Mouse (Mus musculus): ENCODE data around the gene Spint3. TPM values are rescaled to one million over a fixed set of nuclear protein-coding genes. Genes with fewer than 3 reads are reported as not detected.

Gene Spint3
- polyA plus RNA-seq, 1 experiment from 2014 or later: not detected

- H3K4me2 ChIP-seq (ENCODE audit: low read length): no peak overlapping the region
- H3K9me3 ChIP-seq (ENCODE audit: control insufficient read depth, low read length): no peaks in the 10 kb centered on the region
- 69% methylated on average over 5 of the region's 5 CpGs for WGBS
- H3K9ac ChIP-seq (replicated peaks; ENCODE audit: low read depth, low read length): no peak overlapping the region
- no peak overlapping the region for H3K27ac ChIP-seq (ENCODE audit: low read length)
- ATAC-seq: no peak
- no peaks in the 10 kb centered on the region for H3K36me3 ChIP-seq (ENCODE audit: control insufficient read depth, insufficient read depth)
- no peaks in the 10 kb centered on the region for H3K4me1 ChIP-seq (replicated peaks; ENCODE audit: control insufficient read depth, insufficient read depth, low read length)
- H3K27me3 ChIP-seq (replicated peaks; ENCODE audit: control insufficient read depth, insufficient read depth, low read length): no peaks in the 10 kb centered on the region
- H3K4me3 ChIP-seq (replicated peaks; ENCODE audit: low read length): no peak overlapping the region
Observed at GRCm38 (mm10) chr2:164542132-164542531, 31.1 kb downstream of the Spint3 start.

GRCm38 (mm10) chr2:164540652-164541427 is 32.4 kb downstream of the Spint3 start:
- H3K4me2 ChIP-seq (ENCODE audit: low read length): no peak overlapping the region
- no peak for ATAC-seq
- no peaks in the 10 kb centered on the region for H3K4me1 ChIP-seq (replicated peaks; ENCODE audit: control insufficient read depth, insufficient read depth, low read length)
- no peak overlapping the region for H3K27ac ChIP-seq (ENCODE audit: low read length)
- H3K27me3 ChIP-seq (replicated peaks; ENCODE audit: control insufficient read depth, insufficient read depth, low read length): no peaks in the 10 kb centered on the region
- WGBS: 36% methylated on average over 8 of the region's 8 CpGs
- no peaks in the 10 kb centered on the region for H3K9me3 ChIP-seq (ENCODE audit: control insufficient read depth, low read length)
- H3K4me3 ChIP-seq (replicated peaks; ENCODE audit: low read length): no peak overlapping the region
- no peaks in the 10 kb centered on the region for H3K36me3 ChIP-seq (ENCODE audit: control insufficient read depth, insufficient read depth)
- no peak overlapping the region for H3K9ac ChIP-seq (replicated peaks; ENCODE audit: low read depth, low read length)

- Histone ChIP-seq H3K9ac (replicated peaks; ENCODE audit: low read depth, low read length) (no peak overlapping the region), H3K27ac (ENCODE audit: low read length) (no peak overlapping the region), H3K9me3 (ENCODE audit: control insufficient read depth, low read length) (no peaks in the 10 kb centered on the region), H3K4me3 (replicated peaks; ENCODE audit: low read length) (no peak overlapping the region), H3K27me3 (replicated peaks; ENCODE audit: control insufficient read depth, insufficient read depth, low read length) (no peaks in the 10 kb centered on the region), H3K36me3 (ENCODE audit: control insufficient read depth, insufficient read depth) (no peaks in the 10 kb centered on the region), H3K4me2 (ENCODE audit: low read length) (no peak overlapping the region), H3K4me1 (replicated peaks; ENCODE audit: control insufficient read depth, insufficient read depth, low read length) (no peaks in the 10 kb centered on the region)
- ATAC-seq: no peak
- 85% methylated on average over 4 of the region's 4 CpGs for WGBS
Observed at GRCm38 (mm10) chr2:164537003-164537402, 36.3 kb downstream of the Spint3 start.

- no peak for ATAC-seq
- Histone ChIP-seq H3K4me3 (replicated peaks; ENCODE audit: low read length) (no peak overlapping the region), H3K9me3 (ENCODE audit: control insufficient read depth, low read length) (no peaks in the 10 kb centered on the region), H3K4me1 (replicated peaks; ENCODE audit: control insufficient read depth, insufficient read depth, low read length) (no peaks in the 10 kb centered on the region), H3K4me2 (ENCODE audit: low read length) (no peak overlapping the region), H3K9ac (replicated peaks; ENCODE audit: low read depth, low read length) (no peak overlapping the region), H3K27ac (ENCODE audit: low read length) (no peak overlapping the region), H3K27me3 (replicated peaks; ENCODE audit: control insufficient read depth, insufficient read depth, low read length) (no peaks in the 10 kb centered on the region), H3K36me3 (ENCODE audit: control insufficient read depth, insufficient read depth) (no peaks in the 10 kb centered on the region)
- 73% methylated on average over 10 of the region's 10 CpGs for WGBS
Observed at GRCm38 (mm10) chr2:164534315-164534714, 38.9 kb downstream of the Spint3 start.

GRCm38 (mm10) chr2:164531169-164531568 is 42.1 kb downstream of the Spint3 start:
- Histone ChIP-seq H3K27ac (ENCODE audit: low read length) (no peak overlapping the region), H3K9me3 (ENCODE audit: control insufficient read depth, low read length) (no peaks in the 10 kb centered on the region), H3K36me3 (ENCODE audit: control insufficient read depth, insufficient read depth) (no peaks in the 10 kb centered on the region), H3K9ac (replicated peaks; ENCODE audit: low read depth, low read length) (no peak overlapping the region), H3K27me3 (replicated peaks; ENCODE audit: control insufficient read depth, insufficient read depth, low read length) (no peaks in the 10 kb centered on the region), H3K4me1 (replicated peaks; ENCODE audit: control insufficient read depth, insufficient read depth, low read length) (no peaks in the 10 kb centered on the region), H3K4me3 (replicated peaks; ENCODE audit: low read length) (no peak overlapping the region), H3K4me2 (ENCODE audit: low read length) (no peak overlapping the region)
- no peak for ATAC-seq
- 5% methylated on average over 3 of the region's 3 CpGs for WGBS

- no peaks in the 10 kb centered on the region for H3K36me3 ChIP-seq (ENCODE audit: control insufficient read depth, insufficient read depth)
- no peaks in the 10 kb centered on the region for H3K9me3 ChIP-seq (ENCODE audit: control insufficient read depth, low read length)
- ATAC-seq: no peak
- no peak overlapping the region for H3K4me2 ChIP-seq (ENCODE audit: low read length)
- H3K4me1 ChIP-seq (replicated peaks; ENCODE audit: control insufficient read depth, insufficient read depth, low read length): no peaks in the 10 kb centered on the region
- 70% methylated on average over 5 of the region's 5 CpGs for WGBS
- no peak overlapping the region for H3K9ac ChIP-seq (replicated peaks; ENCODE audit: low read depth, low read length)
- H3K27me3 ChIP-seq (replicated peaks; ENCODE audit: control insufficient read depth, insufficient read depth, low read length): no peaks in the 10 kb centered on the region
- H3K27ac ChIP-seq (ENCODE audit: low read length): no peak overlapping the region
- no peak overlapping the region for H3K4me3 ChIP-seq (replicated peaks; ENCODE audit: low read length)
Observed at GRCm38 (mm10) chr2:164528557-164528956, 44.7 kb downstream of the Spint3 start.

- Histone ChIP-seq H3K4me3 (replicated peaks; ENCODE audit: low read length) (no peak overlapping the region), H3K4me1 (replicated peaks; ENCODE audit: control insufficient read depth, insufficient read depth, low read length) (no peaks in the 10 kb centered on the region; the same call in 1 of the 2 replicates), H3K4me2 (ENCODE audit: low read length) (no peak overlapping the region), H3K27me3 (replicated peaks; ENCODE audit: control insufficient read depth, insufficient read depth, low read length) (no peaks in the 10 kb centered on the region), H3K9me3 (ENCODE audit: control insufficient read depth, low read length) (no peaks in the 10 kb centered on the region), H3K27ac (ENCODE audit: low read length) (no peak overlapping the region), H3K36me3 (ENCODE audit: control insufficient read depth, insufficient read depth) (no peaks in the 10 kb centered on the region), H3K9ac (replicated peaks; ENCODE audit: low read depth, low read length) (no peak overlapping the region)
- WGBS: 76% methylated on average over 10 of the region's 10 CpGs
- no peak for ATAC-seq
Observed at GRCm38 (mm10) chr2:164523301-164523773, 49.9 kb downstream of the Spint3 start.

GRCm38 (mm10) chr2:164522280-164522679 is 51.0 kb downstream of the Spint3 start:
- ATAC-seq: no peak
- WGBS: 23% methylated on average over 8 of the region's 8 CpGs
- H3K9ac ChIP-seq (replicated peaks; ENCODE audit: low read depth, low read length): no peak overlapping the region
- no peaks in the 10 kb centered on the region for H3K36me3 ChIP-seq (ENCODE audit: control insufficient read depth, insufficient read depth)
- H3K9me3 ChIP-seq (ENCODE audit: control insufficient read depth, low read length): no peaks in the 10 kb centered on the region
- no peak overlapping the region for H3K4me2 ChIP-seq (ENCODE audit: low read length)
- no peaks in the 10 kb centered on the region for H3K27me3 ChIP-seq (replicated peaks; ENCODE audit: control insufficient read depth, insufficient read depth, low read length)
- no peak overlapping the region for H3K27ac ChIP-seq (ENCODE audit: low read length)
- H3K4me3 ChIP-seq (replicated peaks; ENCODE audit: low read length): no peak overlapping the region
- H3K4me1 ChIP-seq (replicated peaks; ENCODE audit: control insufficient read depth, insufficient read depth, low read length): no peaks in the 10 kb centered on the region; the same call in 1 of the 2 replicates

GRCm38 (mm10) chr2:164521841-164522240 is 51.4 kb downstream of the Spint3 start:
- Histone ChIP-seq H3K27me3 (replicated peaks; ENCODE audit: control insufficient read depth, insufficient read depth, low read length) (no peaks in the 10 kb centered on the region), H3K4me1 (replicated peaks; ENCODE audit: control insufficient read depth, insufficient read depth, low read length) (no peaks in the 10 kb centered on the region; the same call in 1 of the 2 replicates), H3K4me2 (ENCODE audit: low read length) (peak overlapping the region; percentile 1; the same call in 1 of the 2 replicates), H3K9me3 (ENCODE audit: control insufficient read depth, low read length) (no peaks in the 10 kb centered on the region), H3K9ac (replicated peaks; ENCODE audit: low read depth, low read length) (no peak overlapping the region), H3K27ac (ENCODE audit: low read length) (no peak overlapping the region), H3K4me3 (replicated peaks; ENCODE audit: low read length) (no peak overlapping the region), H3K36me3 (ENCODE audit: control insufficient read depth, insufficient read depth) (no peaks in the 10 kb centered on the region)
- no peak for ATAC-seq
- WGBS: 13% methylated on average over 11 of the region's 11 CpGs

All from forebrain, embryonic 16.5 days (tissue).